Mouse (Mus musculus) ES-Bruce4 (cell line): ENCODE data around the gene Spryd3. TPM values are rescaled to one million over a fixed set of nuclear protein-coding genes. Genes with fewer than 3 reads are reported as not detected.

Experiments used
- H3K27ac ChIP-seq: 2 replicates; pipeline ENCODE4 v1.5.1; 2012; ENCODE audit warnings: low read length, inconsistent platforms; ENCODE audit not compliant: insufficient read depth
- H3K27me3 ChIP-seq: 2 replicates; pipeline ENCODE4 v1.6.1; 2012; ENCODE audit warnings: mild to moderate bottlenecking, low read length, inconsistent platforms; ENCODE audit not compliant: control insufficient read depth, poor library complexity, insufficient read depth, severe bottlenecking
- H3K36me3 ChIP-seq: 2 replicates; pipeline ENCODE4 v1.6.1; 2012; ENCODE audit warnings: inconsistent platforms, mild to moderate bottlenecking, low read length, moderate library complexity; ENCODE audit not compliant: control insufficient read depth, poor library complexity, insufficient read depth, severe bottlenecking
- H3K4me1 ChIP-seq: one replicate; pipeline ENCODE4 v1.8.1; 2011; ENCODE audit warnings: low read length; ENCODE audit not compliant: control insufficient read depth, insufficient read depth
- H3K4me3 ChIP-seq: 2 replicates; pipeline ENCODE4 v1.5.1; 2011; ENCODE audit warnings: low read depth, mild to moderate bottlenecking, low read length
- H3K9ac ChIP-seq: 2 replicates; pipeline ENCODE4 v1.6.1; 2012; ENCODE audit warnings: low read depth, mild to moderate bottlenecking, inconsistent platforms; ENCODE audit not compliant: poor library complexity, severe bottlenecking
- H3K9me3 ChIP-seq: replicated peaks from 2 replicates; pipeline ENCODE4 v1.6.1; 2012; ENCODE audit warnings: mild to moderate bottlenecking, low read length, inconsistent platforms; ENCODE audit not compliant: control insufficient read depth, poor library complexity, insufficient read depth, severe bottlenecking
- CTCF ChIP-seq: IDR thresholded peaks from one replicate; pipeline ENCODE4 v1.8.1; 2011; ENCODE audit warnings: low read depth, low read length
- EP300 ChIP-seq: IDR thresholded peaks from 2 replicates; pipeline ENCODE4 v1.6.1; 2011; ENCODE audit warnings: low read depth, low read length; ENCODE audit not compliant: insufficient read depth
- POLR2A ChIP-seq: IDR thresholded peaks from one replicate; pipeline ENCODE4 v1.8.1; 2011; ENCODE audit warnings: low read length; ENCODE audit not compliant: insufficient read depth
- polyA plus RNA-seq: library from polyadenylated mRNA; stranded (reverse); fragments of >200 nt; gene quantifications from 2 replicates; pipeline ENCODE4 v1.2.4, GENCODE M21; 2011; ENCODE audit warnings: low read depth; ENCODE audit not compliant: missing spikeins, insufficient read depth, insufficient read length

The Spryd3 gene
- polyA plus RNA-seq, 1 experiment = 11.7 TPM

GRCm38 (mm10) chr15:102176571-102177316, 40.7 kb upstream of the Spryd3 start:
- H3K36me3 ChIP-seq = no peaks in the 10 kb centered on the region
- no peaks in the 10 kb centered on the region for H3K27me3 ChIP-seq
- no peaks in the 10 kb centered on the region for H3K4me1 ChIP-seq
- H3K9me3 ChIP-seq = no peaks in the 10 kb centered on the region
- H3K9ac ChIP-seq = no peak overlapping the region
- TF ChIP-seq EP300 = no peak
- no peak overlapping the region for H3K4me3 ChIP-seq
- no peak overlapping the region for H3K27ac ChIP-seq

GRCm38 (mm10) chr15:102175736-102176319, 39.8 kb upstream of the Spryd3 start:
- H3K9me3 ChIP-seq = no peaks in the 10 kb centered on the region
- peak overlapping the region; percentile 22; the same call in 1 of the 2 replicates for H3K27ac ChIP-seq

GRCm38 (mm10) chr15:102173581-102173980, 37.5 kb upstream of the Spryd3 start:
- Histone ChIP-seq H3K27ac (no peak overlapping the region), H3K9ac (no peak overlapping the region), H3K4me3 (no peak overlapping the region), H3K4me1 (no peaks in the 10 kb centered on the region), H3K36me3 (no peaks in the 10 kb centered on the region), H3K9me3 (no peaks in the 10 kb centered on the region), H3K27me3 (no peaks in the 10 kb centered on the region)
- TF ChIP-seq POLR2A (no peak), CTCF (no peak)

More at GRCm38 (mm10) chr15:102175736-102176319, 39.8 kb upstream of the Spryd3 start:
- H3K36me3 ChIP-seq = no peaks in the 10 kb centered on the region
- TF ChIP-seq POLR2A (no peak), CTCF (no peak), EP300 (peak; percentile 91)
- H3K27me3 ChIP-seq = no peaks in the 10 kb centered on the region
- H3K4me1 ChIP-seq = no peaks in the 10 kb centered on the region
- no peak overlapping the region for H3K4me3 ChIP-seq
- no peak overlapping the region for H3K9ac ChIP-seq

- no peaks in the 10 kb centered on the region for H3K36me3 ChIP-seq
- H3K4me3 ChIP-seq = no peak overlapping the region
- H3K27me3 ChIP-seq = no peaks in the 10 kb centered on the region
- H3K27ac ChIP-seq = no peak overlapping the region
- H3K9ac ChIP-seq = no peak overlapping the region
- no peaks in the 10 kb centered on the region for H3K4me1 ChIP-seq
- H3K9me3 ChIP-seq = no peaks in the 10 kb centered on the region
- no peak for TF ChIP-seq CTCF
- TF ChIP-seq POLR2A = no peak
- no peak for TF ChIP-seq EP300
Observed at GRCm38 (mm10) chr15:102169064-102169463, 33.0 kb upstream of the Spryd3 start.

GRCm38 (mm10) chr15:102167620-102168021, 31.6 kb upstream of the Spryd3 start:
- Histone ChIP-seq H3K36me3 (no peaks in the 10 kb centered on the region), H3K4me3 (no peak overlapping the region), H3K27me3 (no peaks in the 10 kb centered on the region), H3K9me3 (no peaks in the 10 kb centered on the region), H3K27ac (no peak overlapping the region), H3K9ac (no peak overlapping the region), H3K4me1 (no peaks in the 10 kb centered on the region)
- TF ChIP-seq CTCF (no peak), POLR2A (no peak), EP300 (no peak)

- Histone ChIP-seq H3K4me1 (peaks cover 3% of the 10 kb centered on the region), H3K27me3 (no peaks in the 10 kb centered on the region), H3K36me3 (no peaks in the 10 kb centered on the region), H3K27ac (no peak overlapping the region), H3K4me3 (no peak overlapping the region), H3K9me3 (no peaks in the 10 kb centered on the region), H3K9ac (no peak overlapping the region)
- TF ChIP-seq EP300 (no peak), CTCF (no peak), POLR2A (no peak)
Observed at GRCm38 (mm10) chr15:102165468-102166100, 29.6 kb upstream of the Spryd3 start.
